Mouse (Mus musculus) ovary, postnatal 10 days (tissue): ENCODE data around the gene Acox2.

Source experiments
- DNase-seq: peaks from one replicate; pipeline ENCODE4 v3.0.0; 2022; ENCODE audit warnings: low spot score

Acox2 gene

GRCm38 (mm10) chr14:8249206-8249605 lies 9.9 kb downstream of the Acox2 start:
- no peak for DNase-seq

GRCm38 (mm10) chr14:8246878-8247277 lies 12.3 kb downstream of the Acox2 start:
- no peak for DNase-seq

DNA sequence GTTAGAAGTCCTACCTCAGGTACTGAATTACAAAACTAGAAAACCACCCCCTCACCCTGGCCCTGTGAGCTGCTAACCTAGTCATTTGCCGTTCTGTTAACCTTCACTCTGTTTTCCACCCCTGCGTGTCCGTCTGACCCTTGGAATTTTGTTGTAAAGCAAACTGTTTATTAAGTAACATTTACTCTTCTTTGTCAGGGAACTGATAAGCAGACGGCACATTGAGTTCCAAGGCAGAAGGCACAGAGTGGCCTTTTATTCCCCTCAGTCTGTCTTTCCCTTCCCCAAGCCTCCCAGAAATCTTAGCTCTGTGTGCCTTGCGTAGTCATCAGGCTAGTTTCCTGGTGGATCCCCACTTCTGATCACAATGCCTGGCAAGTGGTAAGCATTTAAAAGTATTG lies 14.9 kb downstream of the Acox2 start:
- DNase-seq: no peak

DNA sequence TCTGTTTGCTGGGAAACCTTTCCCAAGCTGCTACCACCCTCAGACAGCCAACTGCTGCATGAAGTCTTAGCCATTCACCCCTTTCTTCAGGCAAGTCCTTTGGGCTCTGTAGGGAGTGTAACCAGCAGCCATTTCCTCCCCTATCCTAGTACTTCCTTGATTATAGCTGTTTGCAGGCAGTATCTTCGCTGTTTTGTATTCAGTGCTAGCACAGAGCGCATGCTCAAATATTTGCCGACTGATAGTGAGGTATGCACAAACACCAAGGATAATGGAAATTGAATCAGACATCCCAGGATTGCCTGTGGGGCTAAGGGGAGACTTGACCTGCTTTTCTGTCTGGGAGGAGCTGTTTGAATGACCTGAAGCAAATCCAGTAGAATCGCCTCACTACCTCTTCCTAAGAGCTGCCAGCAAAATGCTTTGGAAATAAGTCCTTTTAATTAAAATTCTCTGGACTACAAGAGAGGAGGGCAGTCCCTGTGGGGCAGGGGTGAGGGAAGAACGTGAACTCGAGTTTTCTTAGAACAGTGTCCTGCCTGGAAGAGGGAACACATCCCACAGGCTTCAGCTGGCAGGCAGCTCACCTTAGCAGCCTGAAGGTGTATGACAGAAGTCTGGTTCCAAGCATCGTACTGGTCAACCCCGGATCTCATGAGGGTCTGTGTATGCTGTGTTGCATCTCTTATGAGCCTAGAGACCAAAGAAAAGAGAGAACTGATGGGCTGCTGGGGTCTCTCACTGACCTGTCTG lies 15.8 kb downstream of the Acox2 start:
- DNase-seq: no peak

DNA sequence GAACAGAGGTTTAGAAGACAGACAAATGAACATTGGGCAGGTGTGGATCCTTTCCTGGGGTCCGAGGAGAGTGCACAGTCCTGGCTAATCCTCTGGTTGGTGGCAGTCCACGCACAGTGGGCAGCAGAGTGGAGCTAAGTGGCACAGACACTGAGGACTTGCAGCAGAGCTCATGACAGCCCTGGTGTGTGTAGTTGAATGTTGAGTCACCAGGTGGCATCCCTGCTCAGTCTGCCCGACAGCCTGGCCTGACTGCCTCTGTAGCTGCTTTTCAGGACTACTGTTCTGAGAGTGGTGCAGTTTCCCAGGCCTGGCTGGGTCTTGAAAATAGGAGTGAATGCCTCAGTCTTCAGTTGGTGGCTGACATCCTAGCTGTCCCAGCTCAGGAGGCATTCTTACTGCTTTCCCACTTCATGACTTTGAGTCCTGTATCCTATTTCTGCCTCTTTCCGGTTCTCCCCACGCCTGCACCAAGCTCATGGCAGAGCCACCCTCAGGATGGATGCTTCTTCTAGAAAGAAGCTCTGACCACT lies 16.7 kb downstream of the Acox2 start:
- no peak for DNase-seq

- DNase-seq: no peak
Observed at GRCm38 (mm10) chr14:8241816-8242215, 17.3 kb downstream of the Acox2 start.

DNA sequence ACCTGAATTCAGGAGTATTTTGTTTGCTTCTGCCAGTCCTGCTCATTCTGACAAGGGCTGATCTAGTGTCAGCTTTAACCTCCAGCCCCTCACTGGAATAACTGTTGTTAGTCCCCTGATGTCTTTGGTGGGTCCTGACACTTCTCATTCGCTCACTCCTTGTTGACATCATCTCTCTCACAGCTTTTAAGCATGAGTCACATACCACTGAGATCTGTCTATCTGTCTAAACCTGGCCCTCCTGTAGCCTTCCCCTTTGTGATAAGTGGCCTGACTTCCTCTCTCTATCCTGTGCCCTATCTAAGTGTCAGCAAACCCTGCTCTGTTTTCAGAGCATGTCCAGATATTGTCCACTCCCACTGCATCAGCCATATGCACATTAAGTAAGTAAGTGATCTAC lies 25.9 kb downstream of the Acox2 start:
- DNase-seq: no peak

DNA sequence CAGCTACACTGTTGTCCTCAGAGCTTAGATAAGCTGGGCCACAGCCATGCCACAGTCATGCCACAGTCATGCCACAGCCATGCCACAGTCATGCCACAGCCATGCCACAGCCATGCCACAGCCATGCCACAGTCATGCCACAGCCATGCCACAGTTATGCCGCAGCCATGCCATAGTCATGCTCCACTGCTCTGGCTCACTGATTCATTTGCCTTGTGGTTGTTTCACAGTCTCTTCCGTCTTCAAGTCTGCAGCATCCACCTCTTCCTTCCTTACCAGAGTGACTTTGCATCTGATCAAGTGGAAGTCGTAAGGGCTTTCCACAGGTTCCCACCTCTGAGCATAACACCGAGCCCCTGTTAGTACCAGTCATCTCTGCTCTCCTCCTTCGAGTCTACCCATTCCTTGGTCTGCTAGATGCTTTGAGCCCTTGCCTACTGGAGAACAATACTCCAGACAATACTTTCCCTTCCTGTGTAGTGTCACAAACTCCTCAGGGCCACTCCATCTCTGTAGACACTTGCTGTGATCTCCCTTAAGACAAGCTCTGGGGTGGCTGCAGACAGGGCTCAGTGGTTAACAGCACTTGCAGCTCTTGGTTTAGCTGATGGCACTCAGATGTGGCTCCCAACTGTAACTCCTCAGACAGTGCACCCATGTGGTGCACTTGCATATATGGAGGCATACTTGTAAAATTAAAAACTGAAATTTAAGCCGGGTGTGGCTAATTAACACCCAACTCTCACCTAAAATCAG lies 26.8 kb downstream of the Acox2 start:
- no peak for DNase-seq

DNA sequence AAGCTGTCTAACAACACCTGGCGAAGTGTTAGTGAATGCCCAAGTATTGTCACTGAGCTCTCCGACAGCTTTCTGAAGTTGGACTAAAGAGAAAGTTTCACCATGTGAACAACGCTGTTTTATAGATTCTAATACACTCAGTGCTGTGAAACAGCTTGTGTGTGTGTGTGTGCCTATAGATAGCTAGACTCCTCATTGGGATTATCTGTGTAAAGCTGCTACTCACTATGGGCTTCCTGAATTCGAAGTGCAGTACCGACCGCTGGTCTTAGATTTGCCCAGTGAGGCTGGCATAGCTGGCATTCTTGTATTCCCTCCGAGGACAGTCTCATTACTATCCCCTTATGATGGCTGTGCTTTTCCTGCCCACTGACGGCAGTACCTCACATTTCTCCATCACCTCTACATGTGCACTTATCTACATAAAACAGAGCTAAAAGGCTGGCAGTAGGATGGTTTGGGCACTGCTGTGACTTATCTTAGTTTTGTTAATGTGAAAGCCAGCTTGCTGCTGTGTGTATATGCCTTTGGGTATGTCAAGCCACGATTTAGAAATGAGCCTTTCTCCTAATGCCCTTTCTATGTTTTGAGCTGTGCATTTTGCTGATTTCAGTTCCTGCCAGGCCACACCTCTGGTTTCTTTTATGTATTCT lies 29.7 kb downstream of the Acox2 start:
- no peak for DNase-seq

- no peak for DNase-seq
Observed at GRCm38 (mm10) chr14:8224805-8225204, 34.3 kb downstream of the Acox2 start.

DNA sequence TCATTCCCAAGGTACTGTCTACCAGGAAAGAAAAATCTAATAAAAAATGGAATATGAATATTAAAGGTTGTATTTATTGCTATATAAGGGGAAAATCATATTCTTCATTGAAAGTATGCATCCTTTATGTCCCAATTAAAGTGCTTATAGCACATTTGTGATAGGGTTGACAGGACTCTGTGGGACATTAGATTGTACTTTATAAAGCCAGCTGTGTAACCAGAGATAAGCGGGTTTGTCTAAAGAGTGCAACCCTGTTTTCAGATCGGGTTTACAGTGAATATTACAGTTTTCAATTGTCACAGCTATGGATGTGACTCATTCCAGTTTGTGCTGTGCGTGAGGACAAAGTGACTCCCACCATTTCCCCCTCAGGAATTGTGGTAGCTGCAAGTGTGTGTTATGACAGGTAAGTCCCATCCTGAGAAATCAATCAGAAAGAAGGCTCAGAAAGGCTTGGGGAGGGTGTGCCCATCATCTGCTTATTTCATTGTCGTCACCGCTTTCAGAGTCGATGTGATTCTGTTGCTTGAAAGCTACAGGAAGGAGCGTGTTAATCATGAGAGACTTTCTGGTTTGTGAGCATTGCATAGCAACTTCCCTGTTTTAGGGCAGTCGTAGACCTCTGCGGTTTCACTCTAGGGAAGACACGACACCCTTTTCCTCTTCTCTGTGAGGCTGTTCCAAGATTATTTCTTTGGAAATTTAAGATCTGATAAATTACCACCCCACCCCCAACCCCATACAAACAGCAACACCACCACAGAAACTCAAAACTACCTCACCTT lies 35.5 kb downstream of the Acox2 start:
- DNase-seq: no peak

DNA sequence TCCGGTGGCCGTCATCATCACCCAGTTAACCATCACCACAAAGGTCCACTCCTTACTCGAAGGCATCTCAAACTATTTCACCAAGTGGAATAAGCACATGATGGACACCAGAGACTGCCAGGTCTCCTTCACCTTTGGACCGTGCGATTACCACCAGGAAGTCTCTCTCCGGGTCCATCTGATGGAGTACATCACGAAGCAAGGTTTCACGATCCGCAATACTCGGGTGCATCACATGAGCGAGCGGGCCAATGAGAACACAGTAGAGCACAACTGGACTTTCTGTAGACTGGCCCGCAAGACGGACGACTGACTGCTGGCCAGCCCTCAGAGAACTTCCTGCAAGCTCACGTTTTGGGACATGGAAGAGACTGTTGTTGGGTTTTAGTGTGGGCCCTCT lies 36.6 kb downstream of the Acox2 start:
- no peak for DNase-seq

DNA sequence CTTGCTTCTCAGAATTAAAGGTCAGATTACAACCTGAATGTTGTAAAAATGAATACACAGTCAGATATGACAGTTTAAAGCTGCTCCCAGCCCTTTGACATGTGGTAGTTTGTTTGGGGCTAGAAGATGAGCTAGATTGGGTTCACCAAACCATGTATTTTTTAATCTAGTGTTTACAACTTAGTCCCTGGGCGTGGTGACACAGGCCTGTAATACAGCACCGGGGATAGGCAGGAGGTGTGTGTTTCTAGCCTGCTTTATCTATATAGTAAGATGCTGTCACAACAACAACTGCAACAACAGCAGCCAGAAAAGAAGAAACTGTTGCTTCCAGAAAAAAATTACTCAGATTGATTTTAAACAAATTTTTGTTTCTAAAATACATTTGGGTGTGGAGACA lies 38.2 kb downstream of the Acox2 start:
- no peak for DNase-seq

DNA sequence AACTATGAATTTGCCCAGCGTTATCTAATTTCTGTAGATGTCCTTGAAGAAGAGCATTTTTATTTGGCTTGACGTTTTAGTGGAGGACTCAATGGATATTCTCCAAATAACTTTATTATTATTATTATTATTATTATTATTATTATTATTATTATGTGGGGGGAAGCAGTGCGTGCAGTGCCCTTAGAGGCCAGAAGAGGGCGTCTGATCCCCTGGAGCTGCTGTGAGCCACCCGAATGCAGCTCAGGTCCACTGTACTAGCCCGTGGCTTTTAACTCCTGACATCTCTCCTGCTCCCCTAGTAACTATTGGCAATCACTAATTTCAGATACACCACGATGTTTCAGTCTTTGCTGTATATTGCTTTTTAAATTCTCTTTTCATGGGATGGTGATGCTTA lies 38.8 kb downstream of the Acox2 start:
- no peak for DNase-seq

- DNase-seq: no peak
Observed at GRCm38 (mm10) chr14:8219876-8220275, 39.3 kb downstream of the Acox2 start.

GRCm38 (mm10) chr14:8218730-8219380 lies 40.3 kb downstream of the Acox2 start:
- no peak for DNase-seq

DNA sequence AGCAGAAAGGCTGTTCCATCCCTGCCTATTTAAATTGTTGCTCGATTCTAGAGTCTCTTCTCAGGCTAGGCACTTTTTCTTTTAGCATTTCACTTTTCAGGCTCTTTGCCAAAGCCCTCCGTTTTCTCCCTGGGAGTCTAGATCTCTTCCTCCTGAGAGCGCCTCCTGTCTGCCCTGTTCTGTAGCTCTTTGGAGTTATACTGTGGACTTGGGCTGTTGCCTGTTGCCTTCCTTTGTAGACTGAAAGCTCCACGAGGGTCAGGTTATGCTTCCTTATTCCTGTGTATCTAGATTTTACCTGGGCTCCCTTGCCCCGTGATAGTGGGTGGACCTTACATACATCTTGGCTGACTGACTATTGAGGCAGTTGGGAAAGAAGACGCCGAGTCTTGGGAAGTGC lies 40.9 kb downstream of the Acox2 start:
- no peak for DNase-seq

DNA sequence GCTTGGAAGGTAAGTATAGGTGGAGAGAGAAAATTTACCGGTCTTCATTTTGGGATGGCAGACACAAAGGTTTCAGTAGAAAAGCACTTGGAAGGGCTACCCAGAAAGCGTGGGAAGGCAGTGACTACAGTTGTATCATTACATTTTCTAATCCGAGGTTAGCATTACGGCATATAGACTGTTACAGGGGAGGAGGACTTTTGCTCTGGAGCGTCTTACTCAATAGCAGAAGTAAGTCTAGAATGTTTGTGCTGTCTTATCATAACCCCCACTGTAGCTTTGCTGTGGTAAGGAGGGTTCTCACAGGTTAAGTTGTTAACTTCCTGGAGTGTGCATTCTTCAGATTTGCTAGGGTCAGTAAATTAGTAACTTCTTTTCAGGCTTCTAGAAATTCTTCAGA lies 43.1 kb downstream of the Acox2 start:
- no peak for DNase-seq

DNA sequence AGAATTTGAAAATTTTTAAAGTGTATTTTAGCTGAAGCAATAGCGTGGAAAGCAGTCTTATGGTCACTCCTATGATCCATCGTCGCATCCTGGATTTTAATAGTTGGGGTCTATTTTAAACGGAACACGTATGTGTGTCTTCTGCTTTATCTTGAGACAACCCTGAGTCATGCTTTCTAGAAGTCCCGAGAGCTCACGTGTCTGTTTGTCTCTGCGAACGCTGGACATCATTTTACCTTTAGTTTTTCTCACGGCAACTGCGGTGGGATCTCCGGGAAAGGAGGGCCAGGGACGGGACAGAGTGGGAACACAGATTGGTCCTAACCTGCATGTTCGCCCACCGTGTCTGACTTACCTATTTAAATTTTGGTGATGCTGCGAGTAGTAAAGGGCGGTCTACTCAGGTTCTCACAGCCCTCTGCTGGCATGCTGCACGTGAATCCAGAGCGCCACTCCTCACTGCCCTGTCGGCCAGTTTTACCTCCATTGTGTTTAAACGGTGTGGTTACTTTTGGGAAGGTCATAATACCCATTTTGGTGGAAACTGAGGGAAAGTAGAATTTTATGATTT lies 43.9 kb downstream of the Acox2 start:
- no peak for DNase-seq

GRCm38 (mm10) chr14:8214299-8215207 lies 44.6 kb downstream of the Acox2 start:
- peak; percentile 52 for DNase-seq
